Mouse (Mus musculus) liver, adult 2 months (tissue): ENCODE data around the gene Rab7b.

Experiments
- CTCF ChIP-seq: fragments of 200-500 bp; IDR thresholded peaks from 2 replicates; pipeline ENCODE4 v1.5.1; 2011; ENCODE audit warnings: low read depth, low read length, control low read depth
- POLR2A ChIP-seq: fragments of 200-500 bp; IDR thresholded peaks from 2 replicates; pipeline ENCODE4 v1.6.1; 2011; ENCODE audit warnings: low read length, control low read depth; ENCODE audit not compliant: insufficient read depth; ENCODE audit errors: extremely low read depth

GRCm38 (mm10) chr1:131718952-131719694 is 30.6 kb downstream of the Rab7b start:
- TF ChIP-seq CTCF = no peak
- TF ChIP-seq POLR2A = no peak
